Mouse (Mus musculus) ES-E14 (cell line): Measurements from ENCODE around the gene Pkm. TPM values are rescaled to one million over a fixed set of nuclear protein-coding genes. Genes with fewer than 3 reads are reported as not detected.

Experiments used
- DNase-seq: peaks from one replicate; pipeline ENCODE4 v3.0.0-alpha.2; 2013; ENCODE audit warnings: low read depth, low spot score
- H3K27ac ChIP-seq: 2 replicates; pipeline ENCODE4 v1.5.1; 2012; ENCODE audit warnings: low read depth, mild to moderate bottlenecking, low read length, moderate library complexity, mixed read lengths; ENCODE audit not compliant: poor library complexity, insufficient read depth, severe bottlenecking
- H3K36me3 ChIP-seq: 2 replicates; pipeline ENCODE4 v1.6.1; 2012; ENCODE audit warnings: mild to moderate bottlenecking, low read length, moderate library complexity, mixed read lengths; ENCODE audit not compliant: control insufficient read depth, poor library complexity, insufficient read depth, severe bottlenecking
- H3K4me1 ChIP-seq, 2 experiments: fragments of 150-350 bp in 1 of 2; sonication (generic) in 1 of 2; 2 replicates each; pipeline ENCODE4 v1.6.1; 2012; ENCODE audit warnings: low read length in 2 of 2, mild to moderate bottlenecking in 1 of 2, mixed read lengths in 1 of 2; ENCODE audit not compliant: control insufficient read depth in 2 of 2, insufficient read depth in 2 of 2, poor library complexity in 1 of 2
- H3K4me3 ChIP-seq, 2 experiments: fragments of 150-350 bp in 1 of 2; sonication (generic) in 1 of 2; 2 replicates each; pipeline ENCODE4 v1.5.1; 2012; ENCODE audit warnings: low read length in 2 of 2, low read depth in 1 of 2, mild to moderate bottlenecking in 1 of 2, mixed read lengths in 1 of 2; ENCODE audit not compliant: insufficient read depth in 1 of 2, poor library complexity in 1 of 2, severe bottlenecking in 1 of 2
- H3K9ac ChIP-seq: 2 replicates; pipeline ENCODE4 v1.6.1; 2012; ENCODE audit warnings: low read depth, mild to moderate bottlenecking, low read length, mixed read lengths; ENCODE audit not compliant: poor library complexity, insufficient read depth, severe bottlenecking
- H3K9me3 ChIP-seq: fragments of 150-350 bp; sonication (generic); 2 replicates; pipeline ENCODE4 v1.6.1; 2012; ENCODE audit warnings: low read depth, mild to moderate bottlenecking, low read length; ENCODE audit not compliant: control insufficient read depth, insufficient read depth
- CHD2 ChIP-seq: IDR thresholded peaks from 2 replicates; pipeline ENCODE4 v1.6.1; 2014; ENCODE audit warnings: mild to moderate bottlenecking, low read depth, low read length, inconsistent platforms
- HCFC1 ChIP-seq: IDR thresholded peaks from 2 replicates; pipeline ENCODE4 v1.6.1; 2012; ENCODE audit warnings: low read length, inconsistent platforms, borderline replicate concordance; ENCODE audit not compliant: insufficient read depth
- MAFK ChIP-seq: IDR thresholded peaks from 2 replicates; pipeline ENCODE4 v1.6.1; 2014; ENCODE audit warnings: mild to moderate bottlenecking, low read depth, low read length, inconsistent platforms; ENCODE audit not compliant: insufficient read depth
- ZC3H11A ChIP-seq: IDR thresholded peaks from 2 replicates; pipeline ENCODE4 v1.6.1; 2012; ENCODE audit warnings: low read depth, mild to moderate bottlenecking, inconsistent platforms, low read length, borderline replicate concordance
- ZNF384 ChIP-seq: IDR thresholded peaks from 2 replicates; pipeline ENCODE4 v1.6.1; 2012; ENCODE audit warnings: low read depth, low read length, inconsistent platforms
- in situ Hi-C, 2 experiments: fragments of 600-800 bp; cut with MboI; formaldehyde crosslinking; loops; one replicate each; pipeline ENCODE4 v1.15.1; 2025; ENCODE audit warnings: low sequenced_read_pairs in 2 of 2, inconsistent platforms in 1 of 2; ENCODE audit not compliant: unreplicated experiment in 2 of 2
- total RNA-seq: library from RNA; depleted of rRNA; stranded (reverse); fragments of 300-350 nt; gene quantifications from 2 replicates; pipeline ENCODE4 v1.2.3, GENCODE M21; 2012

Gene Pkm
- total RNA-seq, 1 experiment = 2,243 TPM

- Histone ChIP-seq H3K4me3 (no peak overlapping the region), H3K4me1 (peaks cover 2 to 18% of the 10 kb centered on the region in 2 experiments; a peak in 1 of 4 replicates), H3K9me3 (no peaks in the 10 kb centered on the region), H3K36me3 (no peaks in the 10 kb centered on the region), H3K9ac (no peak overlapping the region), H3K27ac (no peak overlapping the region)
- in situ Hi-C loops = no loop called here
- DNase-seq = no peak
- TF ChIP-seq HCFC1 (no peak), MAFK (no peak), CHD2 (no peak), ZNF384 (no peak), ZC3H11A (no peak)
Observed at GRCm38 (mm10) chr9:59694571-59695450, 38.6 kb downstream of the Pkm start.

GRCm38 (mm10) chr9:59695451-59695813, 39.3 kb downstream of the Pkm start:
- H3K4me3 ChIP-seq = no peak overlapping the region
- H3K9ac ChIP-seq = no peak overlapping the region
- DNase-seq = no peak
- H3K27ac ChIP-seq = no peak overlapping the region
- H3K36me3 ChIP-seq = no peaks in the 10 kb centered on the region
- TF ChIP-seq ZC3H11A (no peak), CHD2 (no peak), HCFC1 (no peak)
- in situ Hi-C loops = no loop called here
- peaks cover 2 to 18% of the 10 kb centered on the region in 2 experiments; a peak in 1 of 4 replicates for H3K4me1 ChIP-seq
- no peaks in the 10 kb centered on the region for H3K9me3 ChIP-seq

- TF ChIP-seq ZNF384 = no peak
- TF ChIP-seq CHD2 = no peak
- TF ChIP-seq HCFC1 = no peak
- no peak for TF ChIP-seq ZC3H11A
- TF ChIP-seq MAFK = no peak
- Histone ChIP-seq H3K9me3 (no peaks in the 10 kb centered on the region), H3K4me1 (peaks cover 2 to 16% of the 10 kb centered on the region in 2 experiments; a peak in 1 of 4 replicates), H3K4me3 (no peak overlapping the region), H3K9ac (no peak overlapping the region), H3K27ac (no peak overlapping the region), H3K36me3 (no peaks in the 10 kb centered on the region)
- no peak for DNase-seq
- in situ Hi-C loops = no loop called here
Observed at GRCm38 (mm10) chr9:59696381-59696780, 40.2 kb downstream of the Pkm start.

- in situ Hi-C loops = no loop called here
- TF ChIP-seq ZC3H11A (no peak), CHD2 (no peak)
- Histone ChIP-seq H3K4me3 (no peak overlapping the region), H3K4me1 (no peaks in the 10 kb centered on the region), H3K9me3 (no peaks in the 10 kb centered on the region), H3K27ac (no peak overlapping the region), H3K9ac (no peak overlapping the region), H3K36me3 (no peaks in the 10 kb centered on the region)
- no peak for DNase-seq
Observed at GRCm38 (mm10) chr9:59701094-59701493, 44.9 kb downstream of the Pkm start.

GRCm38 (mm10) chr9:59703099-59703498, 46.9 kb downstream of the Pkm start:
- H3K4me3 ChIP-seq = no peak overlapping the region
- H3K27ac ChIP-seq = no peak overlapping the region
- in situ Hi-C loops = no loop called here
- H3K4me1 ChIP-seq = 0 out of 4 replicates have a peak, but pooled peaks cover 0 to 2% of the 10 kb centered on the region in 2 experiments
- no peak for DNase-seq
- no peak overlapping the region for H3K9ac ChIP-seq
- TF ChIP-seq ZC3H11A = no peak
- no peak for TF ChIP-seq MAFK
- TF ChIP-seq HCFC1 = no peak
- TF ChIP-seq ZNF384 = no peak
- TF ChIP-seq CHD2 = no peak
- no peaks in the 10 kb centered on the region for H3K36me3 ChIP-seq
- no peaks in the 10 kb centered on the region for H3K9me3 ChIP-seq
